Mouse (Mus musculus): ENCODE measurements at regions not wholly inside any gene's neighbourhood (a gene's known extent, or its start where the extent isn't known, plus 50 kb on each side); places are given as distances from the start of the nearest gene placed in this dataset.
"Not testable (repeated sequence)": the region's sequence is repeated elsewhere in the genome, so short reads cannot be mapped to it uniquely, and the experiment has no call there.

DNA sequence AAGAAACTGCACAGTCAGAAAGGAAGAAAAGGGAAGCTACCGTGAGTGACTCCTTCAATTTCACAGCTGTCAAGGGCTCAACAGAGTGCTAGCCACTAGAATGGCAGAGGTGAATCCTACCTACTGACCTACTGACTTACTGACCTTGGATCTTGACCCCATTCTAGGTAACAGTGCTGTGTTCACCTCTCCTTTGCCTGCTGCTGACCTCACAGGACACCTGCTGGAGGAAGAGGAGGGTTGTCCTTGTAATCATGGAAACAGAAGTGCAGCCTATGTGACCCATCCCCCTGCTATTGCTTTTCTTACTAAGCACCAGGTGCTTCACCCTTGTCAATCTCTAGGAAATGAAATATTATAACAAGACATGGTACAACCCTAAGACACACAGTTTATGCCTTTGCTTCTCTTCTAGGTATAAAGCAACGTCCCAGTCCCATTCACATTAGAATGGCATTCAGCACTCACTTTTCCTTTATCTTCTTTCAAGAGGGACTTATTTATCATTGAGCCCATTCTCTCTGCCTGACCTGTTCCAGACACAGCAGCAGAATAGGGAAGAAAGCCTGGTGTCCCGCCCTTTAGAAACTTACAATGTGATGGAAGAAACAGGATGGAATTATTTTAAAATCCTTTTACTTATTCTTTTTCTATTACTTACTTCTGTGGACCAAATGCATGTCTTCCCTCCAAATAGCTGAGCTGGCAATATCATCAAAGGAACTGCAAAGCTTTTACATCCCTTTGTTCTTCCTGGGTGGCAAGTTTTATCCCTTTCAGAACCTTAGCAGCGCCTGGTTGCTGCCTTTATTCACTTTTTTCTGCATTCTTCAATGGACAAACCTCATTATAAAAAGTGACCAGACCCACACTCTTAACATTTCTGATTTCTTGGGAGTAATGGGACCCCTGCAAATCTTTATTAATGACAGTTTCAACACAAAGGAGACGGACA is 176.5 kb downstream of the Alg10b start:
- no peak for DNase-seq

DNA sequence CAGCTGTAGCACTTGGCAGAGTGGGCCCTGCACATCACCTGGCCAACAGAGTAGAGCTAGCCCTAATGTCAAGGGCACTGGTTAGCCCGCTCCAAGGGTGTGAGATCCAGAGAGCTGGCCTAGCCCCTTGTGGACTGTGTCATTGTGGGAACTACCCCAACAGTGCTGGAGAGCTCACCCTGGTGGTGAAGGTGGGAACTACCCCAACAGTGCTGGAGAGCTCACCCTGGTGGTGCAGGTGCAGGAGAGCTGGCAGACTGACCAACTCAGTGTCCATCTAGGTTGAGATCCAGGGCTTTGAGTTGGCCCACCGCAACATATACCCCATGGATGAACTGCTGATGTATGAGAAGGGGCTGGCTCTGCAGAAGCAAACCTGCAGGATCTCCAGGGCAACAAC is 196.7 kb downstream of the Alg10b start:
- no peak for DNase-seq

DNA sequence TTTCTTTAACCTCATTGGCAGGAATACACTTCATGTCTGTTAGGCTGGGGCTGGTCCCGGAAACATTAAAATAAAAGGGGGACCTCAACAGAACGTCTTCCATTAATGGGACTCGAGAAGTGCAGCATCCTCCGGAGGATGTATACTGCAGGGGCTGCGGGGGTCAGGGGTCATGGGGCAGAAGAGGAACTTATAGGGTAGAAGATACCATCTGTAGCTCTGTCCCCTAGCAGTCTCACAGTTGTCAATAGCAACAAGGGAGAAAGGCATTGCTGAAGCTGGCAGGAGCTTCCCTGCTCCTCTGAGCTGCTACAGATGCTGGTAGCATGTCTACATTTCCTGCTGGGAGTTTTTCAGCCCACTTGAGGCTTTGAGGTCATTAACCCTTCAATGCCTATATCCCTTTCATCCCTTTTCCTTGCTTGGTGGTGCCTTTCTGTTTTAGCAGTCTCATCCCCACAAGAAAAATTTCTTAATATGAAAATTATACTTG is 198.1 kb downstream of the Alg10b start:
- DNase-seq: no peak

DNA sequence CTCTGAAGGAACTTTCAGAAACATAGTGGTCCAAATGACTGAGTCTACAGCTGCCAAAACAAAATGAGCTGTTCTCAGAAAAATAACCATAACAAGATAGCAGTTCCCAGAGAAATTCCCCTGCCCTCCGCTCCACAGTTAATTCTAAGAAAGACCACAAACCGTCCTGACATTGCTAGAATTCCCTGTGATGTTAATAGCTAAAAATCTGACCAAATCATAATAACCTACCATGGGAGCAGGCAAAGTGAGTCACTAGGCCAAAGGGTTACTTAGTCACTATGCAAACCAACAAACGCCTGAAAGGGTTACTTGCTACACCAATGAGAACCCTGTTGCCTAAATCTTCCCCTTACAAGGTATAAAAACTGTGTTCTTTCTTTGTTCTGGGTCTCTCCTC is 206.9 kb downstream of the Alg10b start:
- not testable (repeated sequence) for DNase-seq

DNA sequence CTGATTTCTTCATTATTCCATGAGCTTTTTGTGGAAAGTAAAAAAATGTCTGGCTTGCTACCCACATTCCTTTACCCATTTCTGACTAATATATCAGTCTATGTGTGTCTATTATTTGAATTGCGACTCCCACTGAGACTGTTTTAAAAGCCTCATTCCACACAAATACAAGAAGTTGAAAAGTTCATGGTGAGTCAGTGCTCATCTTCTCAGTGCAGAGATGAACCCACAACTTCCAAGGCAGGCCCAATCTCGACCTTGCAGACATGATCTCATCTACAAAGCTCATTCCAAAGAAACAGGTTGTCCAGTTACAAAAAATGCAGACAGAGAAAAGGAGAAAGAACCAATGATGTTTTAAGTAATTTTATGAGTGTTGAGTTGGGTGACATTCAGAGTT is 208.0 kb downstream of the Alg10b start:
- DNase-seq: no peak

DNA sequence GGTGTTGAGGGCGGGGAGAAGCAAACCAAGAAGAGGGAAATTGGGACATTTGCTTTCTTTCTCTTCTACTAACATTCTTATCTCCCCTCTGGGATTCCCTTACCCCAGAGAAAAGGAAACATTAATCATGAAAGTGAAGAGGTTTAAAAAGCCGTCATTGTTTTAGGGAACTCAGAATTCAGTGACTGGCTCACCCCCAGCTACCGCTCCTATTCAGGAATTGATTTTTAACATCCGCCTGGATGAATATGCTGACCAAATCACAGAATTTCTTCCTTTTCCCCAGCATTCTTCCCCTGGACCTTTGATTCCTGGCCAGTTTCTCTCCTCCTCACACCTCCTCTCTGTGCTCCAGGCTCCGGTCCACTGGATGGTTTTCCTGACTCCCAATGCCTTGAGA is 211.2 kb downstream of the Alg10b start:
- DNase-seq: no peak

All from cerebellum, adult 9-10 months (tissue).